Mouse (Mus musculus) gastrocnemius, adult 18-20 months (tissue): Measurements from ENCODE around the gene Gadd45a. TPM values are rescaled to one million over a fixed set of nuclear protein-coding genes. Genes with fewer than 3 reads are reported as not detected.

ENCODE experiments used
- DNase-seq: peaks from one replicate; pipeline ENCODE4 v3.0.0; 2021; ENCODE audit warnings: low spot score
- total RNA-seq, 2 experiments: library from RNA; stranded (reverse); gene quantifications; 2 replicates each; pipeline ENCODE4 v1.2.3; 2021

Gene Gadd45a
- total RNA-seq, 2 experiments from 2014 or later, result 25.4 to 43.2 TPM

GRCm38 (mm10) chr6:66985500-66985899, 51.8 kb downstream of the Gadd45a start:
- DNase-seq, result no peak

Other genes with a start within 250 kb of the Gadd45a start
- not detected for gene Vmn1r39, start 226.8 kb downstream of the Gadd45a start, total RNA-seq
- gene Gng12, start 141.1 kb downstream of the Gadd45a start, total RNA-seq, result 10 to 100 TPM; 31.1 to 31.6 TPM
- gene Serbp1, start 200.7 kb upstream of the Gadd45a start, total RNA-seq, result 100 to 1,000 TPM; 318 to 338 TPM